Mouse (Mus musculus): Measurements from ENCODE around the gene Wdr73.

Gene Wdr73

DNA sequence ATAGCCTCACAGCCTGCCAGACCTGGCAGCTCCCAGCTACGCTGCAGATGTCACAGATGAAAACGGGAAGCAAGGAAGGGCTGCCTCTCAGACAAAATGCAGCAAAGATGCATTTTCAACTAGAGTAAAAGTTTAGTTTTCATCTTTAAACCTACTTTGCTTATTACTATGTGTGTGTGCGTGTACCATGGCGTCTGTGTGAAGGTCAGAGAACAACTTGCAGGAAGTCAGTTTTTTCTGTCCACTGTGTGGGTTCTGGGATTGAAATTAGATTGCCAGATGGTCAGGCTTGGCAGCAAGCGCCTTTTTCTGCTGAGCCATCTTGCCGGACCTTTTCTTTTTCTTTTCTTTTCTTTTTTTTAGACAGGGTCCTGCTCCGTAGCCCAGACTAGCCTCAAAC lies 6.9 kb downstream of the Wdr73 start:
- no peak for DNase-seq

DNA sequence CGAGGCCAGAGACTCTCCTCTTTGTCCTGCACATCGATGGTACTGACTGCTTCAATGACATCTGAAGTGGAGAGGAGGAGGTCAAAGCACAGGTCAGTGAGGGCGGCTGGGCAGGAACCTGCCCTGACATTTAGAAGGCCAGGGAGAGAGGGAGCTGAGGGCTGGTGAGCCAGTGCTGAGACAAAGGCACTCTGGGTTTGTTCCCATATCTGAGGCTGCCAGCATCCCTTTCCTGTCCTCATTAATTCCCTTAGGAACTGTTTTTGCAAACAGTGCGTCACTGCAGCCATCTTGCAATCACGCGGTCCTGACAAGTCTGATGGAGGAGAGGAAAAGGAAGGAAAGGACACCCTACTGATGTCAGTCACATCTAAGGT lies 7.3 kb downstream of the Wdr73 start:
- no peak for DNase-seq

DNA sequence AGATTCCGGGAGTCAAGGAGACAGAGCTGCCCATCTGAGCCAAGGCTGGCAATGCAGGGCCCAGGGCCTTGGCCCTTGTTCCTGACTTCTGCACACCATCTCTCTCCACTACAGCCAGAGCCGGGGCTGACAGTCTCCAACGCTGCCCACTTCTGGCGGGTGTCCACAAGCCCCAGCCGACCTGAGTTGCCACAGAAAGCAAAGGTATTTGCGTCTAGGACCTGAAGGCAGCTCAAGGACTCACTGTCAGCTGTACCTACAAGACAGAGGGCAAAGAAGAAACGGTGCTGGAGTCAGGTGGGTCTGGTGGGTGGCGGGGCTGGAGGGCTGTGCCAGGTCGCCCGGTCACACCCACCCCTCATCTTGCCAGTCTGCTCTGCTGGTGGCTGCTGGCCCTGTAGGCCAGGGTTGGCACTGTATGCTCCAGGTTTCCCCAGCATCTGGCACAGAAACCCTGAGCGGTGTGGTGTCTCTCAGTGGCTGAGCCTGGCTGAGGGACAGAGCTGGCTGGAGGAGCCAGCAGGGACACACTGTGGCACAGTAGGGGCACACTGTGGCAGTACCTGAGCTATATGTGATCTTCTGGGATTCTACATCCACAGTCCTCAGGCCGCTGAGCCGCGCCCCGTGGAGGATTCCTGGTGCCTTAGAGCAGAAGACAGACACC lies 7.8 kb downstream of the Wdr73 start:
- DNase-seq: no peak

DNA sequence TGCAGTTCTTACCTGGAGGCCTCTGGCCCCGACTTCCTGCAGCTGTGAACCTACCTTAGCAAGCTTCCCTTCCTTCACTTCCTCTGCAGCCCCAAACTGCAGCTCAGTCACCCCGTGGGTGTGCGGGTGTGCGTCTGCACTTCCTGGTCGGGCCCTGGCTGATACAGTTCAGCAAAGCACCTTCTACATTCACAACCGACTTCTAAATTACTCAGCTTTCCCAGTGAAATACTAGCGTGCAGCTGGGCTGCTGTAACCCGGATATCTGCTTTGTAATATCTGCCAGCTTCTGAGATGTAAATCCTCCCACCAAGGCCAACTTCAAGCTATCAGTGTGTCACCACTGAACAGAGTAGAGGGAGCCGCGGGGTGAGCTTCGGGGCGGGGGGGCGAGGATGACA lies 11.2 kb downstream of the Wdr73 start:
- DNase-seq: peak; percentile 90

DNA sequence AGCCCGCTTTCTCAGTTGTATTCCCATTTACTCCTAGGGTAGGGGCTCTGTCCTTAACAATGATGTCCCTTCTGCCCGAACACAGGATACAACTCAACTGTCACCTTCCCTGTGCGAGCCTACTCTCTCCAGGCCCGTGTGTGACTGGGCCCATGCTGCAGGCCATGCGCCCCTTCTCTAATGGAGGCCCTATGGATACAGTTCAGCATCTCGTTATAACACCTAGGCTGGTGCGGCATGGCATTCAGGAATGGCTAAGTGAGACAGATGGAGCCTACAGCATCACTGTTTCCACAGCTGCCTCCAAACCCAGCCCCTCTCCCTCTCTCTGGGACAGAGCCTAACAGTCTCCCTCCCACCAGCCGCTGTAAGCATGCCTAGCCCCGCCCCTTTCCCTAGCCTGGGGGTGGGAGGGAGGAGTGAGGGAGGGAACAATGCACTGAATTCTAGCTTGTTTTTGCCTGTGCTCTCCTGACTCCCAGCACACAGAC lies 12.0 kb downstream of the Wdr73 start:
- DNase-seq: peak; percentile 68

DNA sequence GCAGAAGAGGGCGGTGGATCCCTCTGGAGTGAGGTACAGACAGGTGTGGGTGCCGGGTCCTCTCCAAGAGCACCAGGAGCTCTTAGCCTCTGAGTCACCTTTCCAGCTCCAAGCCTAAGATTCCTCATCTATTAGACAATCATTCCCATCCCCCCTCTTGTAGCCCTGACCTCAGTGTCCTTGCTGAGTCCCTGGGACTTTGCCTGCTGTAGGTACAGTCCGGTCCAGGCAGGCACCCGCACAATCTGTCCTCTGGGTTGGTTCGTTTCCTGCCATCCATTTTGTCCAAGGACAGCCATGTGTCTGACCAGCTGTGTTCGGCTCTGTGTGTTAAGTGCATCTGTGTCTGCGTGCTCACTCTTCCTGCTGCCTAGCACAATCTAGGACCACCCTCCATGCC lies 12.5 kb downstream of the Wdr73 start:
- peak; percentile 34 for DNase-seq

DNA sequence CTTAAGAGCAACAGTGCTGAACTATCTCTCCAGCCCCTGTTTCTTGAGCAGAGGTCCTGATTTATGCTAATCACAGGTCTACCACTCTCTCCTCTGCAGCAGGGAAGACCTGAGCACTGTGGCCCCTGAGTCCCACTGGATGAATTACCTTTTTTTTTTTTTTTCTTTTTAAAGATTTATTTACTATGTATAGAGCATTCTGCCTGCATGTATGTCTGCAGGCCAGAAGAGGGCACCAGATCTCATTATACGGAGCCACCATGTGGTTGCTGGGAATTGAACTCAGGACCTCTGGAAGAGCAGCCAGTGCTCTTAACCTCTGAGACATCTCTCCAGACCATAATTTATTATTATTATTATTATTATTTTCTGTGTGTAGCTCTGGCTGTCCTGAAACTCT lies 15.4 kb downstream of the Wdr73 start:
- peak; percentile 54 for DNase-seq

DNA sequence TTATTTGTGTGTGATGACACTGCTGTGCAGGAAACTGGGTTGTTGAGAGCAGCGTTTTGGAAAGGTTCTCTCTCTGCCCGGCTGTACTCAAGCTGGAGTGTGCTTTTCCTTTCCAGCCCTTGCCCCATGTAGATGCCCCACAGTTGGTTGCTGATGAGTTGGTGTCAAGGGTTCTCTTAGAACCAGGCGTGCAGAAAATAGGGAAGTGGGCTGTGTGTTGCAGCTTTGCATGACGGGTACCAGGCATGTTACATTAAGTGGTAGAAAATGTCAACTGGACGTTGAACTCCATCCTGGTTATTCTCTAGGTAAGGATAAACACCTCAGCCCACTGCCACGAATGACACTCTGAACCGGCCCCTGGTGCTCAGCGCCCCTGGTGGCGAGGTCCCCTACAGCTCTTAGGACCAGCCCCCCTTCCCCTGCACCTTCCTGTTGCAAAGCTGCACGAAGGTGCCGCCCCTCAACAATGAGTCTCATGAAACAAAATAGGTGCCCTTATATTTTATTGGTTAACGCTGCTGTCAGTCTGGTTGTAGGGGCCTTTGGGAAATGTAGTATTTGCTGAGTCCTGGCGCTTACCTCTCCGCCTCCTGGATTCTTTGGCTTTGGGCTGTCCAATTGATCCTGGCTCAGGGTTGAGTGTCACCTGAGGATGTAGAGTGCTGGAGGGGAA lies 18.1 kb downstream of the Wdr73 start:
- DNase-seq: peak; percentile 90

DNA sequence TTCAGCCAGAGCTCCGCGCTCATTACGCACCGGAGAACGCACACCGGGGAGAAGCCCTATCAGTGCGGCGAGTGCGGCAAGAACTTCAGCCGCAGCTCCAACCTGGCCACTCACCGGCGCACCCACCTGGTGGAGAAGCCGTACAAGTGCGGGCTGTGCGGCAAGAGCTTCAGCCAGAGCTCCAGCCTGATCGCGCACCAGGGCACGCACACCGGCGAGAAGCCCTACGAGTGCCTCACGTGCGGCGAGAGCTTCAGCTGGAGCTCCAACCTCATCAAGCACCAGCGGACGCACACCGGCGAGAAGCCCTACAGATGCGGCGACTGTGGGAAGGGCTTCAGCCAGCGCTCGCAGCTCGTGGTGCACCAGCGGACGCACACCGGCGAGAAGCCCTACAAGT lies 25.3 kb downstream of the Wdr73 start:
- no peak for DNase-seq

DNA sequence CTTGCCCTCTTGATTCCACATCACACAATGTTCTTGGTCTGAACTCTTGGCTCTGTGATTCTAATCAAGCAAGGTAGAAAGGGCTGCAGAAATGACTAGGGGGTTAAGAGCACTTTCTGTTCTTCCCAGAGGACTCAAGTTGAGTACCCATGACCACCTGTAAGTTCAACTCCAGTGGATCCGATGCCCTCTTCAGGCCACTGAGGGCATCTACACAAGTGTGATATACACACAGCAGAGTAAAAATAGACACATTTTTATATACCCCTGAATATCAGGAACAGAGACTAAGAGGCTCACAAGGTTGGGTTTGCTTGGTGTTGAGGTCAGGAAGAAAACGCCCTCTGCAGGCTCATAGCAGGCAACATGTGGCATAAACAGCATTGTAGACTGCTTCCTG lies 27.4 kb downstream of the Wdr73 start:
- DNase-seq: no peak

DNA sequence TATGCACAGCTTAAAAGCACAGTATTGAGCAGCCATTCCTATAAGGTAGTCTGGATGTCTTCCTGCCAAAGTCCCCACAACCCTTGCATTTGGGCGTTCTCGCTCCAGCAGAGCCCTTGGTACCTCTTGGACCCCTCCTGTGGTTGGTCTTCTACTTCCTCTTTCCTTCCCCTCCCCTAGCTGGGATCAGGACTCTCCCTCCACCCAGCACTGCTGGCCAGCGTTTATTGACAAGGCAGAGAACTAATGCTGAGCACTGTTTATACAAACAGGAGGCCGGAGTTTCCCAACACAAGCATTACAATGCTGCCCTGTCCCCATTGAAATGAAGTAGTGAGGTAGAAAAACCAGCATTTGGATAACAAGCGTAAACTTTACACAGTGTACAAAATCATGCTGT lies 28.0 kb downstream of the Wdr73 start:
- DNase-seq: no peak

DNA sequence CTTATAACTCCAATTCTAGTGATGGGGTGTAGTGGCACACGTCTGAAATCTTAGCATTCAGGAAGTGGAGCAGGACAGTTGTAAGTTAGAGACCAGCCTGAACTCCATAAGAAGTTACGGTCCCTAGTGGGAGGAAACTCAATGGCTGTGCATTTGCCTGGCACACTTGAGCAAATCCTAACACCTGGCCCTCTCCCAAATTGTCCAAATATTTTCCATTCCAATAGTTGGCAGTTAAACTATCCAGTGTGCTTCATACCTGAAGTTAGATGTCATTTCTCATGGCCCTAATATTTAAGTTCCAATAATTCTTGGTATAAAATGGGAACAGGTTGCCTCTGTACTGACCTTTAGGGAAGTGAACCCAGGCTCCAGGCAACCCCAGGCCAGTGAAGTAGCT lies 32.4 kb downstream of the Wdr73 start:
- DNase-seq: no peak

DNA sequence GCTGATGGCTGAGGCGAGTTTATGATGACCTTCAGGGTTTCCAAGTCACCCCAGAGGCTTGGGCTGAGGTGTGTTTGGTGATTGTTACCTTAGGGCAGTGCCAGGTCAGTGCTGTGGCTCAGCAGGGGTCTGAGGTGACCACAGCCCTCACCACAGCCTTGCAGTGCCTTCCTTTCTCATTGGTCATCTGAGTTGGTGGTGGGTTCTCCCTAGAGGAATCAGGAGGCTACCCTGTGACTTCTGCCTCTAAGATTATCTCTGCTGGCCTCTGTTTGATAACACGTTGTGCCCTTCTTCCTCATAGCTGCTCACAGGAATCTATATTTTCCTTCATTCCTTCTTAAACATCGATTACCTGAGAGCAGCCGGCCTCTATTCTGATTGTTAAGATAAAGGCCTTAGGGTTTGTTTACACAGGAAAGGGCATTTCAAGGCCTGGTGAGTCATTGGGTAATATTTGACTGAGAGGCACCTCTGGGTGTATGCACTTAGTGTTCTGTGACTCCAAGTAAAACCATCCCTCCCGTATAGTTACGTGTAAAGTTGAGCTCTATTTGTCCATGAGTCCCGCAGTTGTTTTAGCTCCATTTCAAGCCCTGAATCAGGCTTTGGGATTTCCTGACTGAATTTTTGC lies 34.4 kb downstream of the Wdr73 start:
- no peak for DNase-seq

DNA sequence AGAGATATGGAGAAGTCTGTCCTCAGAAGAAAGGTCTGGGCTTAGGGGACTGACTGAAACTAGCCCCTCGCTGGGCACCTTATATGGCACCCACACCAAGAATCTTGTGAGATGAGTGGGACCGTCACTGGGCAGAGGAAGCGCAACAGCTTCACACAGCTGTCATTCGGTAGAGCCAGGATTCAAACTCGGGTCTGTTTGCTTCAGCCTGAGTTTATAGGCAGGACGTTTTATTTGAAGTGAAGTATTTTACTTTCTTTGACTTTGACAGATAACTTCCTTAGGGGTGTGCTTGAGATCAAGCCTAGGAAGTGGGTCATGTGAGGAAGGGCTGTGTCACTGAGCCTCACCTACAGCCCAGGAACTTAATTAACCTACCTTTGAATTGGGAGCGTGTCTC lies 35.5 kb downstream of the Wdr73 start:
- DNase-seq: peak; percentile 45

DNA sequence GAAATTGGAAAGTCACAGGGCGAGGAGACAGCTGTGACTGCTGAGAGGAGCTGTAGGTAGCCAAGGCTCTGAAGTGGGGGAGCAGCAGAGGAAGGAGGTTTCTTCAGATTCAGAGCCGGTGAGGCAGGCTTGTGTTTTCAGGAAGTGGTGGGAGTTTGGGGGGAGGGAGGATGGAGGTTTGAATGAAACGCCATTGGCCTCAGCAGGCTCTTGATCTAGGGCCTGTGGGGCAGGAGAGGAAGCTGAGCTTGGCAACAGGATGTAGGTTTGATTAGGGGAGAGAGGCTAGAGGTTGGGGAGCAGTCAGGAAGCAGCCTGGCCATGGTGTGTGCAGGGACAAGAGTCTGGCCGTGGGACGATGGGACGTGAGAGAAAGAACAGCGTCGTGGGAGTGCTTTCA lies 36.2 kb downstream of the Wdr73 start:
- peak; percentile 88 for DNase-seq

DNA sequence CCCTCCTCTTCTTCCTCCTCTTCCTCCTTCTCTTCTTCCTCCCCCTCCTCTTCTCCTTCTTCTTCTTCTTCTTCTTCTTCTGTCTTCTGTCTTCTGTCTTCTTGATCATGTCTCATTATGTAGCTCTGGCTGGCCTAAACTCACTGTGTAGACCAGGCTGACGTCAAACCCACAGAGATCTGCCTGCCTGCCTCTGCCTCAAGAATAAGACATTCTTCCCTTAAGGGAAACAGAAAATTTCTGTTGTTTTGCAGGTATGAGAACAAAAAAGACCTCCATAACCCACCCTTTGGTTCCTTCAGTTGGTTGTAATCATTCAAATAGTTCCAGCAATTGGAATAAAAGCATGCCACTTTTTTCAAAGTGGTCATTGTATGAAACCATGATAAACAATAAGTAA lies 36.9 kb downstream of the Wdr73 start:
- DNase-seq: no peak

DNA sequence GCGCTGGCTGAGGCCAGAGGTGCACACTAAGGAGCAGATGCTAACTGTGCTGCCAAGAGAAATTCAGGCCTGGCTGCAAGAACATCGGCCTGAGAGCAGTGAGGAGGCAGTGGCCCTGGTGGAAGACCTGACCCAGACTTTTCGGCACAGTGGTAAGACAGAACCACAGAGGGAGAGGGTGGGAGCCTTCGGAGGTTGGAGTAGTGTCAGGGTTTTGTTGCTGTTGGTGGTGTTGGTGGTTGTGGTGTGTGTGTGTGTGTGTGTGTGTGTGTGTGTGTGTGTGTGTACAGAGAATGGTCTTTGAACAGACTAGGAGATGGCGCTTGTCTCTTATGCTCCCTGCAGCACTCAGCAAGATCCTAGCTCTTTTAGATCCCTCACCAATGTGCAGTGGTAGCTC lies 37.5 kb downstream of the Wdr73 start:
- no peak for DNase-seq

DNA sequence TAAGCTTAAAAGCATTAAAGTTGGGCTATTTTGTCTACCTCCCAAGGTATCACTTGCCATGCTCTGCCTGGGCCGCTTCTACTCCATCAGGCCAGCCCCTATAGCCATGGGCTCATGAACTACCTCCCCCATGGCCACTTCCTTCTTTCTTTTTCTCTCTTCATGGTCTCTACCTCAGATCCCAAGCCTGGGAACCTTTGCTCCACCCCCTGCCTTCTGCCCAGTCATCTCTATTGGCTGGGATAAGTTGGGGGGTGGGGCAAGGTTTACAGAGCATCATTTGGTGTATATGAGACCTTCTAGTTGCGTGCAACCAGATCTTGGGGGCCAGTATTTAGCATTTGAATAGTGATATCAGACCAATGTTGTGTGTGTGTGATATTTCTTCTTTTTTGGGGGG lies 38.6 kb downstream of the Wdr73 start:
- no peak for DNase-seq

DNA sequence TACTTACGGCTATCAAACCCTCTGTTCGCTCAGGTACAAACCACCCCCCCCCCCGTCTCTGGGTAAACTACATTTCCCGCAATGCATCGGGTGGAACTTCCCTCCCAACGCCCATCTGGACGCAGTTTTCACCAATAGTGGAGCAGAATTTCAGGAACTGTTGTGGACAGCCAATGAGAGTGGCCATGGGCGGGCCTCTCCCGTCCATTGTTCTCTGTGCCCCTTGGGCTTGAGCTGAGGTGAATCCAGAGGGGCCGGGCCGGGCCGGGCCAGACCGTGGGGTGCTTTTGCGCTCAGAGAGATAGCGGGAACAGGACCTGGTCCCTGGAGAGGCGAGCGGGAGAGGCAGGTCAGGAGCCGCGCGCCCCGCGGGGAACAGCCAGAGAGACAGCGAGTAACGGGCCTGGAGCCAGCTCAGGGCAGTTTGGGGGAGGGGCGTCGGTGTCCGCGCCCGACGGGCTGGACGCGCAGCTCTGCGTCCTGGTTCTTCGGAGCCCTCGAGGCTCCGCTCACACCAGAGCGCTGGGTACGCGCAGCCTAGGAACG lies 40.3 kb downstream of the Wdr73 start, which contains the start of gene Zscan2:
Gene Zscan2, plus strand, starts transcription at position 192 of the 546 bp plus-strand sequence.
- peak; percentile 90 for DNase-seq

DNA sequence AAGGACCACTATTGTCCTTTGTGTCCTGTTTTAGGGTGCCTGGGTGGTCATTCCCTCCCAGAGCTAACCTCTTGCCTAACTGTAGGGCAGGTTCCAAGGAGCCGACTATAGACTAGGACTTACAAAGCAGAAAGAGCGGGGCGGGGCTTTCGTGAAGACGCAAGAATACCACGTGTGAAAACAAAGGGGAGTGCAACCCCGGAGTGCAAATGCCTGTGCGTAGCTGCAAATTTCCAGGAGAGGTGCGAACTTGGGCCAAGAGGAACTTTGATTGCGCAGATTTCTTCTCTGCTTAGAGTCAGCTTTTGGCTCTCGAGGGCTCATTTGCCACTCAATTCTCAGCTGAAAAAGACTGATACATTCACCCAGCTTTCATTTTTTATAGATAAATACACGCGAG lies 40.8 kb downstream of the Wdr73 start:
- peak; percentile 84 for DNase-seq

DNA sequence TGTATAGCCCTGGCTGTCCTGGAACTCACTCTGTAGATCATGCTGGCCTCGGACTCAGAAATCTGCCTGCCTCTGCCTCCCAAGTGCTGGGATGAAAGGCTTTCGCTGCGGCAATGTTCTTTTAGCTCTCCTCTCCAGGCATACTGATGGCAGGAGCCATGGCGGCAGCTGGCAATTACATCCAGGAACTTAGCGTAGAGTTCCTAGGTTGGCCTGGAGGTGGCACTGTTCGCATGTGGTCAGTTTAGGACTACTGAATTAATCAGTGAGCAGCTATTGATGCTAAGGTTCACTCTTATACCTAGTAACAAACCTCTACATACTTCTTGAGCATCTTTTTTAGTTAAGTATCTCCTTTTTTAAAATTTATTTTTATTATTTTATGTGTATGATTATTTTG lies 43.9 kb downstream of the Wdr73 start:
- peak; percentile 83 for DNase-seq

DNA sequence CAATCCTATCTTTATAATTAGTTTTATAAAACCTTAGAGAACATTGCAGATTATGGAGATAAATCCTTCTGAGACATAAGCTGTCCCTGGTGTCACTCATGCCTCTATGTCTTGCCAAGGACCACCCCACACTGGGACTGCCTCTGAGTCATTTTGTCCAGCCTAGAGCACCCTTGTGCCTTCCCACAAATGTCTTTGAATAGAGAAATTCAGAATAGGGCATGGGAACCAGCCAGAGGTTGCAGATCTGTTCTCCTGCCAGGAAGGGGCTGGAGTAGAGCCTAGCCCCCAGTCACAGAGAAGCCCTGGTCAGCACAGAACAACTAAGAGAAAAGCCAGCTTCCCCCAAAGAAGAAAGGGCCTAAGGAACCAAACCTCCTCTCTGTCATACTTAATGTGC lies 45.8 kb downstream of the Wdr73 start:
- DNase-seq: no peak

DNA sequence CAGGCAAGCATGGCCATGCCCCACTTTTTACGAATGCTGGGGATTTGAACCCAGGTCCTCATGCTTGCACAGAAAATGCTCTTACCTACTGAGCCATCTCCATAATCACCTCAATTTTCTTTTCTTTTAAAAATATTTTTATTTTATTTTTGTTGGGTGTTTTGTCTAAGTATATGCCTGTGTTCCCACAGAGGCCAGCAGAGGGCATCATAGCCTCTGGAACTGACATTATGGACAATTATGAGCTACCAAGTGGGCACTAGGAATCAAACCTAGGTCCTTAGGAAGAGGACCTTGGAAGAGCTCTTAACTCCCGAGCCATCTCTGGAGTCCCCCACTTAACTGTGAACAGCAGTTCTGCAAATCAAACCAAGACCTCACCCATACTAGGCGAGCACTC lies 47.9 kb downstream of the Wdr73 start:
- DNase-seq: no peak

DNA sequence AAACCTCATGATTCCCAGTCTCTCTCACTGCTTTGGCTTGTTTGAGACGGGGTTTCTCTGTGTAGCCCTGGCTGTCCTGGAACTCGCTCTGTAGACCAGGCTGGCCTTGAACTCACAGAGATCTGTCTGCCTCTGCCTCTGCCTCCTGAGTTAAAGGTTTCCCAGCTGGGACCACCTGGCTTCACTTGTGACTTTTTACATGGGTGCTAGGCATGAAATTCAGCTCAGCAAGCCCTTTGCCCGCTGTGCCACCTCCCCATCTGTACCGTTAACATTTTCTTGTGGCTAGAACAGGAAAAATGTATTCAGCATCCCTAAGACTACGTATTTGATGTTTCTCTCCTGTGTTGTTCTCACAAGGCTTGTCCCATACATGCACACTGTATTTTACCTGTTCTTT lies 50.5 kb downstream of the Wdr73 start:
- DNase-seq: peak; percentile 59
